Mouse (Mus musculus): Measurements from ENCODE around the gene Met.

Met gene

DNA sequence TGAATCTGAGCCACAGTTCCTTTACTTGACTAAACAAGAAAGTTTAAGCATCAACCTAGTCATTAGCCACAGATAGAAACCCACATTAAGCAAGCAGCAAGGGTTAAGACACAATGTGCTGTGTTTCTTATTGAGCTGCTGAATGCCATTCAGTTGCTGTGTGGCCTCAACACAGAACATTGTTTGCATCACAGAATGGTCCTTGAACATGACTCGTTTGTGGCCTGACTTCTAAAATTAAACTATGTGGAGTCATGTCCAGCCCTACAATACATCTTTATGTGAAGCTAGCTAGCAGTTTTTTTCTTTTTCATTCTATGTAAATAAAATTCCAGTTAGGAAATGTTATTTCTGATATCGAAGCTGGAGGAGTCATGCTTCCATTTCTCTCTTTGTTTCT, 27.2 kb downstream of the Met start:
- ATAC-seq (ENCODE audit: insufficient number of reproducible peaks, low FRiP score, low TSS enrichment): no peak

- no peak for ATAC-seq (ENCODE audit: insufficient number of reproducible peaks, low FRiP score, low TSS enrichment)
Measured at GRCm38 (mm10) chr6:17491502-17491901, 27.9 kb downstream of the Met start.

GRCm38 (mm10) chr6:17492062-17492461, 28.5 kb downstream of the Met start:
- ATAC-seq (ENCODE audit: insufficient number of reproducible peaks, low FRiP score, low TSS enrichment): no peak

GRCm38 (mm10) chr6:17495413-17495812, 31.8 kb downstream of the Met start:
- no peak for ATAC-seq (ENCODE audit: insufficient number of reproducible peaks, low FRiP score, low TSS enrichment)

DNA sequence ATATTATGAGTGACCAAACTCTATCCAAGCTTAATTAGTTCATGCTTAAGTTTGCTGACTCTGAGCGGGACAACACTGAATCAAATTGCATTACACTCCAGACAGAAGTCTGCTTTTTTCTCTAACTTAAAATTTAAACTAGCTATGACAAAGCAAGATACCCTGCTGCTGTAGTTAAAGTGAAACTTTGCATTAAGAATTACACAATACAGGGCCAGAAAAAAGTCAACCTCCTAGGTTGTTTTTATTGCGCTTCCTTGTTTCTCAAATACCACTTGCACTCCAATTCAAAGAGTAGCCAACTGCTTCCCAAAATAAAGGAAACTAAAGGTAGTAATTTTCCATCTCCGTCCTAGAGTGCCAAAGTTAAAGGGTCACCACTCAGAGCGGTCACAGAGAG, 33.8 kb downstream of the Met start:
- ATAC-seq (ENCODE audit: insufficient number of reproducible peaks, low FRiP score, low TSS enrichment): no peak

DNA sequence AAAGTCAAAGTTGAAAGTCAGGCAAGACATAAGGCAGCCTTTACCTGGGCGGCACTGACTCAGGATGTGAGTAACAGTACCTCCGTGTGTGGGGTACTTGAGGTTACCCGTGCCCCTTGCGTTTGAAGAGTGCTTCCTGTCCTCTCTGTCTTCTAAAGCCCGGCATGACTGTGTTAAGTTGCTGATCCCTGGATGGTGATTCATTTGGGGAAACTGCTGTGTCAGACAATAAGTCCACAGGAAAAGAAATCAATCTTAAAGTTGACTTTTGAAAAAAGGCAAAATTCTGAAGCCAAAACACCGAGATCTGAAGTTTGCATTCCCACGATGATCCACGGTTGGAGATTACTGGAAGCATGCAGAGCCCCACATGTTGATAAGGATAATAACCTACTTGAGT, 35.2 kb downstream of the Met start:
- ATAC-seq (ENCODE audit: insufficient number of reproducible peaks, low FRiP score, low TSS enrichment): no peak

GRCm38 (mm10) chr6:17501440-17501839, 37.8 kb downstream of the Met start:
- no peak for ATAC-seq (ENCODE audit: insufficient number of reproducible peaks, low FRiP score, low TSS enrichment)

- ATAC-seq (ENCODE audit: insufficient number of reproducible peaks, low FRiP score, low TSS enrichment): no peak
Measured at GRCm38 (mm10) chr6:17502311-17502710, 38.7 kb downstream of the Met start.

- ATAC-seq (ENCODE audit: insufficient number of reproducible peaks, low FRiP score, low TSS enrichment): no peak
Measured at GRCm38 (mm10) chr6:17503724-17504123, 40.1 kb downstream of the Met start.

DNA sequence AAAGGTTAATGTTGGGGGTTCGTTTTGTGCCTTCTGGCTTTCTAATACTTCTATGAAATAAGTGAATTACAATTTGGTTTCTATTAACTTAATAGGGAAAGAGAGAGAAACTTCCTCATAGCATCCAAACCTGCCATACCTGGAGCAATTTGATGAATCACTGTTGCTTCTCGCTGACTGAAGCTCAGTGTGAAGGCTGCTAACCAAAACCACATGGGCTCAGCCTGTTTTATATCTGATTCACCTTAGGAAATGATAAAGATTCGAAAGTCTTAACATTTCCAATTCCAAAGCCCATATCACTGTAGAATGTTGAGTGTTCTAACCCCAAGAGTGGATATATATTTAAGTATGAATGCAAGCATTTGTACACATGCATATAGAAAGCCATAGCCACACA, 41.9 kb downstream of the Met start:
- no peak for ATAC-seq (ENCODE audit: insufficient number of reproducible peaks, low FRiP score, low TSS enrichment)

DNA sequence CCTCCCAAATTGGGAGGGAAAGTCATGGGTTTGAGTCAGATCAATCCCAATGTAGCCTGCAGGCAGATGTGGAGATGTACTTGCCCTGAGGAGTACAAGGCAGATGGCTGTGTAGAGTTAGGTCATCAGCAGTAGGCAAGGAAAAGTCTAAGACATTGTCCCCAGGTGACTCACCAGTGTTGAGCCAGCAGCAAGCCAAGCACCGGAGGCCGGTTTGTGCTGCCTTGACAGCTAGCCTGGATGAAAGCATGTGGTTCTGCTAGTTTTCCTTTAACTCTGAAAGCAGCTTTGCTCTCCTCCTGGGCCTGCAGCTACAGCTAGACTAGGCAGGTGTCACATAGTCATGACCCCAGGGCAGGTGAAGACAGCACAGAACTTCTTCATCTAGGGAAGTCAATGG, 43.2 kb downstream of the Met start:
- ATAC-seq (ENCODE audit: insufficient number of reproducible peaks, low FRiP score, low TSS enrichment): no peak

DNA sequence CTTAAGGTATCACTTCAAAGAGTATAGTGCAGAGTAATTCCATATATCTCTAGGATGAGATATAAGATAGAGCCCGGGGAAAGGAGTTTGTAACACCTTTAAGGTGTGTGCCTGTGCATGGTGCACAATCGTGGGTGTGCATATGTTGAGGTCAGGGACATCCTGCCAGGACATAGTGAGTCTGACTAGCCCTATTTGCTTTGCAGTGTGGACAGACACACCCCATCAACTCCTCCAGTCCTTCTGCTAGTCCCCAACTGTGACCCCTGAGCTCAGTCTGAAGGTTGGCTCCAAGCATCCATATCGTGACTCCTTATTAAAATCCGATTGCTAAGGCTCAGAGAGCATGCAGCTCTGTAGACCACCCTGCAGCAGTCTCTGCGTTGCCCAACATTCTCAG, 44.6 kb downstream of the Met start:
- ATAC-seq (ENCODE audit: insufficient number of reproducible peaks, low FRiP score, low TSS enrichment): no peak

DNA sequence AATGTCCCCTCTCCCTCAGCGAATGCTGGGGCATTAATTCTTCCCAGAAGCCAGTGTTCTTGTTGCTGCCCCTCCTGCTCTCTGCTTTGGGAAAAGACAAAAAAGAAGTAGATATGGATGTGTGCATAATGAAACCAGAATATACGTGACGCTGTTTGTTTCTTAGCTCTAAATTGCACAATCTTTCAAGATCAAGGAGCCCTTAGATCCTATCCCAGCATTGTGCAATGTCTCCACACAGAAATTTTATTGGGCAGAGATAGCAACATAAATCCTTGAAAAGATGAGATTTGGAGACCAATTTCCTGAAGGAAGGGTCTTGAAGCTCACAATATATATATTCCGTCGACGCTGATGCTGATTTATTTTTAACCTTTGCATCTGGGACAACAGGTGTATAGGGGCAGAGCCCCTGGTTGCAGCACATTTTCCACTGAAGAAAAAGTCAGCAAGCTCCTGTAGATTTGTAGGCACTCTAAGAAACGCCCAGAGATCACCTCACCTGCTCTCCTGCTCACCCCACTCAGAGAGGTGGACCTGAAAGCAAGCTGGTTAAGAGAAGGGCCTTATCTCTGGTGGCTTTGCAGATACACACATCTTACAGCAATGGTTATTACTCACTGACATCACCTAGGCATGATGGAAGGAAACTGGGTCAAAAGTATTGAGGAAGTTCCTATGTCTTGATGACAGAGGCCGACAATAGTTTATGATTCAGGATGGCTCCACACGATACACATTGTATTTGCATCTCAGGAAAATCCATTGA, 45.2 kb downstream of the Met start:
- ATAC-seq (ENCODE audit: insufficient number of reproducible peaks, low FRiP score, low TSS enrichment): no peak

DNA sequence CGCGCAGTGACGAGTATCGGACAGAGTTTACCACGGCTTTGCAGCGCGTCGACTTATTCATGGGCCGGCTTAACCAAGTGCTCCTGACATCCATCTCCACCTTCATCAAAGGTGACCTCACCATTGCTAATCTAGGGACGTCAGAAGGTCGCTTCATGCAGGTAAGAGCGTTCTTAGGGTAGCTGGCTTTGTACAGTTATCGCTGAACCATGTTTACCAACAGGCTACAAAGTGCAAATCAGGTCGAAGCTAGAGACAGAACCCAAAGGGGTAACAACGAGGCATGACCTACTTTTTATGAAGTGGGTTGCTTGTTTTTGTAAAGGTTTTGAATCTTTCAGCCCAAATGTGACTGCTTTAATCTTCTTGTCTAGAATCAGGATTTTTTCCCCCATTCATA, 49.8 kb downstream of the Met start:
- no peak for ATAC-seq (ENCODE audit: insufficient number of reproducible peaks, low FRiP score, low TSS enrichment)

DNA sequence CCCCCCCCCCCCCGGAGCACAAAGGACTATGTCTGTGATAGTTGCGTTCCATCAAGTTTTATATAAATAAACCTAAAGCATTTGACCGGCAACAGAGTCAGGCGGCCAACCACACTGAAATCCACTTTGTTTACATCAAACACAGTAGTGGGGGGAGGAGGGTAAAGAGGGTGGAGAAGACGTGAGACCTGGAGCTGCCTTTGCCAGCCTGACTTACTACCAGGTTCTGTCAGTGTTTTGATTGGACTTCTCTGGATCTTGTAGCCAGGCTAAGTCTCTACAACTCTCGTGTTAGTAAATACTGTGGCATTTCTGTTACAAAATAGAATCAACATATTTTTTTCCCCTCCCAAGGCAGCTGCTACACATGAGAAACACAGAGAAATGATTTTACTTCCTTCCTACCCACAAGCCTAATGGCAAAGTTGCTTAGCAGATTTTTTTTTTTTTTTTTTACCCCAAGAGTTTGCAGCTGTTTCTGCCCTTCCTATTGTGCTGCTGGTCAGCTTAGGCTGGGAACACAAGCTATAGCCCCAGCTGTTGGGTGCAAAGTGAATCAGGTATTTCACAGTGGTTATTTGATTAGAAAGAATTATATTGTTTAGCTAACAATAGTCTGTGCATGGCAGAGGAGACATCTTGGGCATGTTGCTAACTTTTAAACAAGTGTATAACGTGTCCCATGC, 52.3 kb downstream of the Met start:
- no peak for ATAC-seq (ENCODE audit: insufficient number of reproducible peaks, low FRiP score, low TSS enrichment)

DNA sequence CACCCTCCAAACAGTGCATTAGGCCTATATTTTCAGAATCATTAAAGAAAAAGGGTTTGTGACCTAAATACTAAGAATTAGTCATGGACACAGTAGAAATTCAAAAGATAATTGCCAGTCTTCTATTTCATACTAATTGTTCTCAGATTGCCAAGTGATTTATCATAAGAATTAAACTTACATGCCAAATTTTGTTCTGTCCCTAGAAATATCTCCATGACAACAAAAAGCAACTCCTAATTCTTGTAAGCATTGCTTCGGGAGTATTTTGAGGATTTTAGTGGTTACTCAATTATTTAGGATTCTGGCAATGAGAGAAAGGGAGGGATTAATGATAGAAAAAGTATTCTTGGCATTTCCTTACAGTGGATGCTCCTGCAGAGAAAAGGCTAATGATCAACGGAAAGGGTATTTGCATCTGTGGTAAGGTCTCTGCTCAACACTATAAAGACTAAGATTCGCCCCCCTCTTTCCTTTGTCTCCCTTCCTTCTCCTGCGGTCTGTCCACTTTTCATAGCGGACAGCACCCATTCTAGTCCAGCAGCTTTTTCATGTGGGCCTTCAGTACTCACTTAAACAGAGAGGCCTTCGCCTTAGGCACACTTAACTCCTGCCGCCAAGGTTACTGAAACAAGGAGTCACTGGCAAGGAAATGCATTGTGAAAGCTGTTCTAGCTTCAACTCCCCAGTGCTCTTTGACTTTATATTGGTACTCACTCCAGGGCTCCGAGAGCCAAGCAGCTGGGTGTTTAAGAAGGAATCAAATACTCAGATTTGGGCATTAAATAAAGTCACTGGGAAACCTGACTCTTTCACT, 58.5 kb downstream of the Met start:
- ATAC-seq (ENCODE audit: insufficient number of reproducible peaks, low FRiP score, low TSS enrichment): no peak

DNA sequence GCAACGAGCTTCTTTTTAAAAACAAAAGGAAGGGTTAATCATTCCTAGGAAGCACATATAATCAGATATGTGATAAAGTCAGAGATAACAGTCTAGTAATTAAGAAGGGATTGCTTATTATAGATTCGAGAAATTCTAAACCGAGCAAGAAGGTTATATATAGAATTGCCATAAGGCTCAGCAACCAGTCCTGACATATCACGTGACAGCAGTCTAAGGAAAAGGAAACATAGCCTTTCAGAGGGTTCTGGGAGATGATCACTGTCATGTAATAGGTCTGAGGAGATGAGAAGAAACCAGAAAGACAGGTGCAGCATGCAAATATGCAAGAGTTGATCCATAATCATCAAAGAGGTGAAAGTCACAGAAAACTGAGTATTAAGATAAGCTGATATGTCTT, 59.3 kb downstream of the Met start:
- ATAC-seq (ENCODE audit: insufficient number of reproducible peaks, low FRiP score, low TSS enrichment): no peak

DNA sequence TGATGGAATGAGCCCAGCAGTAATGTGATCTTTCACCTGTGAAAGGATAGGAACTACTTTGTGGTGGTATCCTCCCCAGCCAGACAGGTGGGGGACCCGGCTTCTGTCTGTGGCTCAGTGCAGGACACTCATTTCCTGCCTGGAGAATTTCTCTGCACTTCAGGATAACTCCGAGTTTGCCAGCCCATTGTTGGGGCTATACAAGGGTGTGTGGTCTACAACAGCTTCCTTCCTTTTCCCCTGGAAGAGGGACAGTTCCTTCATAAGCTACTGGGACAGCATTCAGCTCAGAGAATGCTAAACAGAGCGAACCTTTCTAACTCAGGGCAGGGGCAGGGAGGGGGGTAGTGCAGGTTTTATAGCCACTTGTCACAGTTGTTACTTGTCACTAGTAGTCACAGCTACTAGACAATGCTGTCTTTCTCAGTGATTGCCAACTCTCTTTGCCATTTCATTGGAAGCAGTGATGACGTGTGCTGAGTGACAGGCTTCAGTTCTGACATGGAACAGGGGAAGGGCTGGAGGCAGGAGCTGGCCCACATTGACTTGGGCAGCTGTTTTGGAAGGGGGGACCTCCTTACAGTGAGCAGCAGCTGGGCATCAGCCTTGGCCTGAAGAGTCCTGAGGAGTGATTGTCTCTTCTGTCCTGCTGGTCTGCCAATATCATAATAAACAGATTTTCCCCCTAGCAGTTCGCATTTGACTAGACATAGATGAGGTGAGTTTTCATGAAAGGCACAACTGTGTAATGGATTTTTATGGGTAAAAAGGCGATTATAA, 66.1 kb downstream of the Met start:
- ATAC-seq (ENCODE audit: insufficient number of reproducible peaks, low FRiP score, low TSS enrichment): no peak

DNA sequence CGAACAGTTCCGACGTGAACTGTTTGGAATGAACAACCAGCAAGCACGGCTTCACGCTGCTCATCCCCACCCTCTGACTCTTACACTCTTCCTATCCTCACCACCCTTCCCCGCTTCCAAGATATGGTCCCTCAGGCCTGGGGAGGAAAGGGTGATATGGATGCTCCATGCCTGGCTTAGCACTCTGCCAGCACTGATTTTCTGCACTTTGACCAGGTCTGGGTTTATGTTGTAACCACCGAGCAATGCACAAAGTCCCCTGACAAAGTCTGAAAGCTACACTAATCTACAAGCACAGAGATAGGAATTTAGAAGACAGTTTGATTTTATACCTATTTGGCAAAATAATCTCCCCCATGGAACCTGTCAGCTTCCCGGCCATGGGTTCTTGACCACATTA, 78.0 kb downstream of the Met start:
- ATAC-seq (ENCODE audit: insufficient number of reproducible peaks, low FRiP score, low TSS enrichment): no peak

GRCm38 (mm10) chr6:17542383-17542782, 78.8 kb downstream of the Met start:
- no peak for ATAC-seq (ENCODE audit: insufficient number of reproducible peaks, low FRiP score, low TSS enrichment)

GRCm38 (mm10) chr6:17545480-17545879, 81.9 kb downstream of the Met start:
- ATAC-seq (ENCODE audit: insufficient number of reproducible peaks, low FRiP score, low TSS enrichment): no peak
